Mouse (Mus musculus): Measurements from ENCODE around the gene Snrpa. TPM values are rescaled to one million over a fixed set of nuclear protein-coding genes. Genes with fewer than 3 reads are reported as not detected.
A peak's percentile ranks its signal among the peaks of the same experiment; 100 is the strongest.

Gene Snrpa
- polyA plus RNA-seq, 1 experiment: 320 TPM

DNA sequence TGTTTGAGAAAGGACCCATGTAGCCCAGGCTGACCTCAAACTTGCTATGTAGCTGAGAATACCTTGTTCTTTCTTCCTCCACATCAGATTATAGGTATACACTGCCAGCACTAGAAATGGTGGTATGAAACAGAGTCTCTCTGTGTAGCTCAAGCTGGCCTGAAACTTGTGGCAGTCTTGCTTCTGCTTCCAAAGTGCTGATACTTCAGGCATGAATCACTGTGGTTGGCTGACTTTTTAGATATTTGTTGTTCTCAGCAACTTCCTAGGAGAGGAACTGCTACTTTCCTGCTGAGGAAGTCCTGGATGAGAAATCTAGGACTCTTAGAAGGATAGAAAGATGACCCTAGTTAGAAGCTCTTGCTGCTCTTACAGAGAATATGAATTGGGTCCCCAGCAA is 2.3 kb upstream of the Snrpa start:
- TF ChIP-seq POLR2A (IDR thresholded peaks at IDR 0.05; ENCODE audit: borderline replicate concordance, extremely low read depth, insufficient read depth, insufficient read length, poor library complexity, severe bottlenecking) (no peak), CTCF (IDR thresholded peaks at IDR 0.05; ENCODE audit: borderline replicate concordance, extremely low read depth, insufficient read depth, insufficient read length) (no peak)
- DNase-seq (ENCODE audit: low read depth): no peak

GRCm38 (mm10) chr7:27197634-27198033 is 1.6 kb upstream of the Snrpa start:
- no peak for DNase-seq (ENCODE audit: low read depth)
- TF ChIP-seq CTCF (IDR thresholded peaks at IDR 0.05; ENCODE audit: borderline replicate concordance, extremely low read depth, insufficient read depth, insufficient read length): no peak
- no peak for TF ChIP-seq POLR2A (IDR thresholded peaks at IDR 0.05; ENCODE audit: borderline replicate concordance, extremely low read depth, insufficient read depth, insufficient read length, poor library complexity, severe bottlenecking)

GRCm38 (mm10) chr7:27197136-27197535 is 1.1 kb upstream of the Snrpa start:
- TF ChIP-seq CTCF (IDR thresholded peaks at IDR 0.05; ENCODE audit: borderline replicate concordance, extremely low read depth, insufficient read depth, insufficient read length) (no peak), POLR2A (IDR thresholded peaks at IDR 0.05; ENCODE audit: borderline replicate concordance, extremely low read depth, insufficient read depth, insufficient read length, poor library complexity, severe bottlenecking) (no peak)
- no peak for DNase-seq (ENCODE audit: low read depth)

DNA sequence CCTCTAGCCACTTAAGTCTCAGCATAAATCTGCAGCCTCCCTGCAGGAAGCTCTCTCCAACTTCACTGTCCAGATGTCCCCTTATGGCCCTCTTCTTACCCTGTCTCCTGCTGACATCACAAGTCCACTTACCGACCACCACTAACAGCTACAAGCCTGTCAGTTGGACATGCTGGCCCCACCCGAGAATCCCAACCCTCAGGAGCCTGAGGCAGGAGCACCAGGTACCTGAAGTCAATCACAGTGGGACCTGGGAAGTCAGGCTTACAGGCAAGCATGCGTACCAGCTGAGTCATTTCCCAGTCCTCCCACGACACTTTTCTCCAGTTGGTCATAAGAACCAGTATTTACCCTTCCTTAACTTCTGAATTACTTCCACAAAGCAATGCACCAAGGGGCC is 2.3 kb downstream of the Snrpa start:
- TF ChIP-seq CTCF (IDR thresholded peaks at IDR 0.05; ENCODE audit: borderline replicate concordance, extremely low read depth, insufficient read depth, insufficient read length) (no peak), POLR2A (IDR thresholded peaks at IDR 0.05; ENCODE audit: borderline replicate concordance, extremely low read depth, insufficient read depth, insufficient read length, poor library complexity, severe bottlenecking) (no peak)
- no peak for DNase-seq (ENCODE audit: low read depth)

DNA sequence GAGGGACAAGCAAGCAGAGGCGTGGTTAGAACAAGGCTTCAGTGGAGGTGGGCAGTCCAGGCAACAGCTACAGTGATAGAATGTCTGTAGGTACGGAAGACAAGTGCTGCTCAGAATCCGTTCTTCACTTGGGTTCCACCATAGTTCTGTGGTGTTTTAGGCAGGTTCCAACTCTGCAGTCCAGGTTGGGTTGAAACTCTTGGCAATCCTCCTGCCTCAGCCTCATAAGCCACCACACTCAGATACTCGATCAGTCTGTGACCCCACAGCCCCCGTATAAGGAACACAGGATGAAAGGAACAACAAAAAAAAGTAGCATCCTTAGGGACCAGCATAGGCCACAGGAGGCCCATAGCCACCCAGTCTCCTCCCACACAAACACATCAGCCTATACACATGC is 3.6 kb downstream of the Snrpa start:
- DNase-seq (ENCODE audit: low read depth): no peak
- TF ChIP-seq CTCF (IDR thresholded peaks at IDR 0.05; ENCODE audit: borderline replicate concordance, extremely low read depth, insufficient read depth, insufficient read length) (no peak), POLR2A (IDR thresholded peaks at IDR 0.05; ENCODE audit: borderline replicate concordance, extremely low read depth, insufficient read depth, insufficient read length, poor library complexity, severe bottlenecking) (no peak)

DNA sequence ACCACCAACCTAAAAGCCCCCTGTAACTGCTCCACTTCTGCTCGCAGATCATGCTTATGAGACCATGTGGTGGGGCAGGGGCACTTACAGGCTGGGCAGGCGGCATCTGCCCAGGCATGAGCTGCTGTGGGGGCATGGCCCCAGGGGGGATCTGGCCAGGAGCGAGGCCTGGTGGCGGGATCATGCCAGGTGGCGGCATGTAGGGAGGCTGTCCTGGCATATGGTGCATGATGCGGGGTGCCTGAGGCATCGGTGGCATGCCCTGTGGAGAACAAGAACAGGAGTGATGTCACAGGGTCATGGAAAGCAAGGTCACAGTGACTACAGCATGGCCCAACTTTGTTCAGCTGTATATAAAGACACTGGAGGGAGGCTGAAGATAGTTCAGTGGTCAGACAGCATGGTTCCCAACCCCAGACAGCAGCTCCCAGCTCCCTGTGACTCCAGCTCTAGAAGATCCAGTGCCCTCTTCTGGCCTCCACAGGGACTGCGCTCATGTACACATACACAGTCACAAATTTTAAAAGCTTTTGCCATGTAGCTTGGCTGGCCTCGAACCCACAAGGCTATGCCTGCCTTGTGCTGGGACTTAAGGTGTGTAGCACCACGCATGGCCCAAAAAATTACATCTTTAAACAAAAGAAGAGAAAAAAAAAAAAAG is 6.7 kb downstream of the Snrpa start:
- TF ChIP-seq POLR2A (IDR thresholded peaks at IDR 0.05; ENCODE audit: borderline replicate concordance, extremely low read depth, insufficient read depth, insufficient read length, poor library complexity, severe bottlenecking) (no peak), CTCF (IDR thresholded peaks at IDR 0.05; ENCODE audit: borderline replicate concordance, extremely low read depth, insufficient read depth, insufficient read length) (peak; percentile 36; the same call in 1 of the 2 replicates)
- DNase-seq (ENCODE audit: low read depth): no peak

DNA sequence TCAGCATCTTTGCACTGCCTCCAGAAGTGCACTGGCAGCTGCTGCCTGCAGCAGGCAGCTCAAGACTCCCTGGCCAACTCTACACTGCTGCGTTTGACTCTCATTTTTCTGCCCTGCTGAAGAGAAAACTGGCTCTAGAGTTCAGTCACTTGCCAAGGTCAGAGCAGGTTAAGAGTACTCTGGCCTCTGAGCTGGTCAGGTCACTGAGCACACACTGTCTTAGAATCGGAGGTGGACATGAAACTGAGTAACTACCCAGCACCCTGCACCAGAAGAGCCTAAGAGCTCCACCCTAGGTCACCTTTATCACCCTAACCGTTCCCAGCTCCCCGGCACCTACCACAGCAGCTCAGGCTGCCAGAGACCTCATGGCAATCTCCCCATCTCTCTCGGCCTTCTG is 10.1 kb downstream of the Snrpa start:
- TF ChIP-seq CTCF (IDR thresholded peaks at IDR 0.05; ENCODE audit: borderline replicate concordance, extremely low read depth, insufficient read depth, insufficient read length) (no peak), POLR2A (IDR thresholded peaks at IDR 0.05; ENCODE audit: borderline replicate concordance, extremely low read depth, insufficient read depth, insufficient read length, poor library complexity, severe bottlenecking) (no peak)
- no peak for DNase-seq (ENCODE audit: low read depth)

- TF ChIP-seq POLR2A (IDR thresholded peaks at IDR 0.05; ENCODE audit: borderline replicate concordance, extremely low read depth, insufficient read depth, insufficient read length, poor library complexity, severe bottlenecking) (no peak), CTCF (IDR thresholded peaks at IDR 0.05; ENCODE audit: borderline replicate concordance, extremely low read depth, insufficient read depth, insufficient read length) (peak; percentile 73)
- DNase-seq (ENCODE audit: low read depth): peak; percentile 40
Measured at GRCm38 (mm10) chr7:27184964-27185363, 11.1 kb downstream of the Snrpa start.

GRCm38 (mm10) chr7:27182498-27182897 is 13.6 kb downstream of the Snrpa start:
- peak; percentile 42 for DNase-seq (ENCODE audit: low read depth)
- TF ChIP-seq POLR2A (IDR thresholded peaks at IDR 0.05; ENCODE audit: borderline replicate concordance, extremely low read depth, insufficient read depth, insufficient read length, poor library complexity, severe bottlenecking): no peak
- TF ChIP-seq CTCF (IDR thresholded peaks at IDR 0.05; ENCODE audit: borderline replicate concordance, extremely low read depth, insufficient read depth, insufficient read length): no peak

- TF ChIP-seq POLR2A (IDR thresholded peaks at IDR 0.05; ENCODE audit: borderline replicate concordance, extremely low read depth, insufficient read depth, insufficient read length, poor library complexity, severe bottlenecking): no peak
- no peak for DNase-seq (ENCODE audit: low read depth)
Measured at GRCm38 (mm10) chr7:27180837-27181695, 15.0 kb downstream of the Snrpa start, which contains the start of the genes Gm21983 and Mia. Gene Gm21983 (minus strand): TSS chr7:27181086. Gene Mia (minus strand): TSS chr7:27181157.

- peak; percentile 55 for DNase-seq (ENCODE audit: low read depth)
- no peak for TF ChIP-seq POLR2A (IDR thresholded peaks at IDR 0.05; ENCODE audit: borderline replicate concordance, extremely low read depth, insufficient read depth, insufficient read length, poor library complexity, severe bottlenecking)
- no peak for TF ChIP-seq CTCF (IDR thresholded peaks at IDR 0.05; ENCODE audit: borderline replicate concordance, extremely low read depth, insufficient read depth, insufficient read length)
Measured at GRCm38 (mm10) chr7:27180036-27180435, 16.0 kb downstream of the Snrpa start.
